Mouse (Mus musculus): ENCODE data around the gene St6gal1.

DNA sequence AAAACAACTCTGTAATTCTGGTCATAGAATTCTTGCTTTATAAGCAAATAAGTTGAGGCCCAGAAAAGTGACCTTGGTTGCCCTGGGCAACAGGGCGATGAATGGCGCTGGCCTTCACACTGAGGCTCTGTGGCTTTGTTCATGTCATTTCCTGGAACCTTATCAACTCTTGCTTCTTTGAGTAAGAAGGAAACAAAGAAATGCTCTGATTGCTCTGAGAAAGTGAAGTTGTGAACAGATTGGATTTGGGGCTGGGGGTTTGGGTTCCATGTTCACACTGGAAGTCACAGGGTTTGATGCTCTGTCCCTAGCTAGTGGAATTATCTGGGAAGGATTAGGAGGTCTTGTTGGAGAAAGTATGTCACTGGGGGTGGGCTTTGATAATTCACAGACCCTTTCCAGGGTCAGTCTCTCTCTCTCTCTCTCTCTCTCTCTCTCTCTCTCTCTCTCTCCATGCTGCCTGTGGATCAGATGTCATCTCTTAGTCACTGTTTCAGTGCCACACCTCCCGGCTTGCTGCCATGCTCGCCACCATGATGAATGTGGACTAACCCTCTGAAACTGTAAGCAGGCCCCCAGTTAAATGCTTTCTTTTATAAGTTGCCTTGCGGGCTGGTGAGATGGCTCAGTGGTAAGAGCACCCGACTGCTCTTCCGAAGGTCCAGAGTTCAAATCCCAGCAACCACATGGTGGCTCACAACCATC, 50.2 kb downstream of the St6gal1 start:
- TF ChIP-seq CTCF (IDR thresholded peaks at IDR 0.05; ENCODE audit: borderline replicate concordance, insufficient read depth, low read depth, low read length) (no peak), POLR2A (IDR thresholded peaks at IDR 0.05; ENCODE audit: borderline replicate concordance, insufficient read depth, low read length) (no peak)
